Mouse (Mus musculus): ENCODE measurements at regions not wholly inside any gene's neighbourhood (a gene's known extent, or its start where the extent isn't known, plus 50 kb on each side); places are given as distances from the start of the nearest gene placed in this dataset.
"Not testable (repeated sequence)": the region's sequence is repeated elsewhere in the genome, so short reads cannot be mapped to it uniquely, and the experiment has no call there.

DNA sequence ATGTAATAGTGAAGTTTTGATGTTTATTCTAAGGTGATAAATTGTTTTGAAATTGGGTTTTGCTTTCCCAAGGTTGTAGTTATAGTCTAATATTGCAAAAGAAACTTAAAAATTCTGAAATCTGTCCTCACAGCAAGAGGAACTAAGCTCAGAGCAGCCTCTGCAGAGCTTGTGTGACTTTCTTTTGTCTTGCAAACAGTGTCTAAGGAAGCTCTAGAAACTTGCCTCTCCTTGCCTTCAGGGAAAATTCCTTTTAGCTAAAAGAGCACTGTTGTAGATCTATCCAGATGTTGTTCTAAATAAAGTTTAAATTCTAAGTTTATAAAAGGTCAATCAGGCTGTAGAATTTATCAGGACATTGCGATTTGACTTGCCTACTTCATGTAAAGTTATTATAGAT, 681.2 kb downstream of the Dad1 start:
- H3K9ac ChIP-seq (ENCODE audit: low read depth, low read length); DNase-seq (ENCODE audit: low spot score); ATAC-seq (replicated peaks; ENCODE audit: low FRiP score); H3K4me1 ChIP-seq (replicated peaks; ENCODE audit: control insufficient read depth, insufficient read depth, low read length); H3K36me3 ChIP-seq (ENCODE audit: control insufficient read depth, insufficient read depth, low read length); H3K27me3 ChIP-seq (replicated peaks; ENCODE audit: control insufficient read depth, insufficient read depth, low read length); H3K27ac ChIP-seq (ENCODE audit: low read depth, low read length); H3K4me2 ChIP-seq; H3K4me3 ChIP-seq (ENCODE audit: low read depth, low read length); H3K9me3 ChIP-seq (ENCODE audit: control insufficient read depth, low read length): not testable (repeated sequence)
- WGBS = 90% methylated on average over 1 of the region's 1 CpGs

DNA sequence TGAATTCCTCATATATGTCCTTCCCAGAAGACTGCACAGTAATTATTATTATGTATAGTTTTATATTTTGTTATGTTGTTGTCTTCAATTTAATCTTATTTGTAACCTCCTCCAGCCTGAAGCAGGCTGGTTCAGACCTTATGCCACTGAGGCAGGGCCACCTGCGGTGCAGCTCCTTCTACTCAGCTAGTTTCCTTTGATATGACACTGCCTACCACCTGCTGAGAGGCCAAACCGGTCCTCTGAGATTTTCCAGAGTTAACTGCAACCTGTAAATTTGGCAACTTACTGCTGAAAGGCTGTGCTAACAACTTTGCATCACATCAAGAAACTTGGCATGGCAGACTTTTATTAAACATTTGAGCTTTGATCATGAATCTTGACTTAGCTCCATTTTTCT, 691.3 kb downstream of the Dad1 start:
- Histone ChIP-seq H3K9me3 (ENCODE audit: control insufficient read depth, low read length) (no peaks in the 10 kb centered on the region), H3K4me3 (ENCODE audit: low read depth, low read length) (no peak overlapping the region), H3K36me3 (ENCODE audit: control insufficient read depth, insufficient read depth, low read length) (no peaks in the 10 kb centered on the region), H3K9ac (ENCODE audit: low read depth, low read length) (no peak overlapping the region), H3K4me2 (no peak overlapping the region), H3K4me1 (replicated peaks; ENCODE audit: control insufficient read depth, insufficient read depth, low read length) (no peaks in the 10 kb centered on the region), H3K27ac (ENCODE audit: low read depth, low read length) (no peak overlapping the region), H3K27me3 (replicated peaks; ENCODE audit: control insufficient read depth, insufficient read depth, low read length) (no peaks in the 10 kb centered on the region)
- no peak for ATAC-seq (replicated peaks; ENCODE audit: low FRiP score)
- 46% methylated on average over 2 of the region's 2 CpGs for WGBS
- no peak for DNase-seq (ENCODE audit: low spot score)

DNA sequence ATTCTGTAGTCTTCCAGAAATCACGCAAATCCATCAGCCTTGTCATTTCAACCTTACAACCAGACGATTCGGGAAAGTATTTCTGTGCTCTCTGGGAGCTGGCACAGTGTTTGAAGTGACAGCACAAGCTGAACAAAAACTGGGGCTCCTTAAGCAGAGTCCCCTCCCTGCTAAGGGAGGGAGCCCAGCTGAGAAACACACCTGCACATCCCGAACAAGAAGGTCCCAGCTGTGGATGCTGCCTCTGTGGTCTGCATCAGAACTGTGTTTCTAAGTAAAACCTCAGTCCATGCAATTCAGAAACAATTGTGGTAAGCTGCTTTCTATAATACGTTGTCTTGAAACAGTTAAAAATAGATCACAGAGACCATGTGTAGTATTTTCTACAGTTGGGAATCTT, 693.8 kb downstream of the Dad1 start:
- H3K4me1 ChIP-seq (replicated peaks; ENCODE audit: control insufficient read depth, insufficient read depth, low read length); H3K36me3 ChIP-seq (ENCODE audit: control insufficient read depth, insufficient read depth, low read length); H3K9ac ChIP-seq (ENCODE audit: low read depth, low read length); H3K27me3 ChIP-seq (replicated peaks; ENCODE audit: control insufficient read depth, insufficient read depth, low read length); H3K4me3 ChIP-seq (ENCODE audit: low read depth, low read length); H3K9me3 ChIP-seq (ENCODE audit: control insufficient read depth, low read length); DNase-seq (ENCODE audit: low spot score); ATAC-seq (replicated peaks; ENCODE audit: low FRiP score); H3K4me2 ChIP-seq; H3K27ac ChIP-seq (ENCODE audit: low read depth, low read length): not testable (repeated sequence)
- WGBS = 76% methylated on average over 5 of the region's 5 CpGs

DNA sequence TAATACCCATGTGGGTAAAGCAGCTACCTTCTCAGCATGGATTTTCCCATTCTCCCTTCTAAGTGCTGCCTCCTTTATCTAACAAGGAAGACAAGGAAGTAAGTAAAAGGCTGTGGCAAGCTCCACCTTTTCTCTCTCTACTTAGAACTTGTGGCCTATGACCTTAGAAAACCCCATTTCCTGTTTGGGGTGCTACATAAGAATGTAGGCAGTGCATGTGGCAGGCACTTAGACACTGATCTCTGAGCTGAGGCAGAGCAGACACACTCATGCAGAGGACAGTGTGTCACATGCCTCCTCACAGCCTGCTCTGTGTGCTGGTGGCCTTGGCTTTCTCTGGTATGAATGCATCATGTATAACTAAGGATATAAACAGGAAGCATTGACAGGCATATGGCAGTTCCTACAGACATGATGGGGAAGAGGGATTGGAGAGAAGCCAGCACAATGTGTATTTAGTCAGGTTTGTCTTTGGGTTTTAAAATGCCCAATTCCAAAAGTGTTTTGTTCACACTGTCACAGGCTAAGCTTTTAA, 694.5 kb downstream of the Dad1 start:
- H3K4me3 ChIP-seq (ENCODE audit: low read depth, low read length); H3K9ac ChIP-seq (ENCODE audit: low read depth, low read length); H3K27ac ChIP-seq (ENCODE audit: low read depth, low read length); H3K36me3 ChIP-seq (ENCODE audit: control insufficient read depth, insufficient read depth, low read length); DNase-seq (ENCODE audit: low spot score); H3K4me1 ChIP-seq (replicated peaks; ENCODE audit: control insufficient read depth, insufficient read depth, low read length); H3K9me3 ChIP-seq (ENCODE audit: control insufficient read depth, low read length); H3K4me2 ChIP-seq; H3K27me3 ChIP-seq (replicated peaks; ENCODE audit: control insufficient read depth, insufficient read depth, low read length); ATAC-seq (replicated peaks; ENCODE audit: low FRiP score): not testable (repeated sequence)

DNA sequence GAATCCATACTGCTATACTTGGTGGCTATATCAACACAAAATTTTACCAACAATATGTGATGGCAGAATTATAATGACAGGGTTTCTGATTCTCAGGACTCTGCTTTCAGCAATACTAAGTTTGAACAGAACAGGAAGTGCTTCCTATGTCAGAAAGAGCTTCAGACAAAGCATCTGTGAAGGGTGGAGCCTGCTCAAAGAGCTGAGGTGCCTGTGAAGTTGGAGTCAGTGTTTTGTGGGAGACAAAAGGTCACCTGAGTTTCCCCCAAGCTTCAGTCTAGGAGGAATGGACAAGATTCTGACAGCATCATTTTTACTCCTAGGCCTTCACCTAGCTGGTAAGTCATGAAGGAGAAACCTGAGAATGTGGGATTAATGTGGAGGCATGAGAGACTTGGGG, 700.1 kb downstream of the Dad1 start:
- Histone ChIP-seq H3K27ac (ENCODE audit: low read depth, low read length) (no peak overlapping the region), H3K9ac (ENCODE audit: low read depth, low read length) (no peak overlapping the region), H3K4me1 (replicated peaks; ENCODE audit: control insufficient read depth, insufficient read depth, low read length) (no peaks in the 10 kb centered on the region), H3K4me2 (no peak overlapping the region), H3K27me3 (replicated peaks; ENCODE audit: control insufficient read depth, insufficient read depth, low read length) (no peaks in the 10 kb centered on the region), H3K9me3 (ENCODE audit: control insufficient read depth, low read length) (no peaks in the 10 kb centered on the region), H3K4me3 (ENCODE audit: low read depth, low read length) (no peak overlapping the region), H3K36me3 (ENCODE audit: control insufficient read depth, insufficient read depth, low read length) (no peaks in the 10 kb centered on the region)
- no peak for ATAC-seq (replicated peaks; ENCODE audit: low FRiP score)
- no peak for DNase-seq (ENCODE audit: low spot score)

DNA sequence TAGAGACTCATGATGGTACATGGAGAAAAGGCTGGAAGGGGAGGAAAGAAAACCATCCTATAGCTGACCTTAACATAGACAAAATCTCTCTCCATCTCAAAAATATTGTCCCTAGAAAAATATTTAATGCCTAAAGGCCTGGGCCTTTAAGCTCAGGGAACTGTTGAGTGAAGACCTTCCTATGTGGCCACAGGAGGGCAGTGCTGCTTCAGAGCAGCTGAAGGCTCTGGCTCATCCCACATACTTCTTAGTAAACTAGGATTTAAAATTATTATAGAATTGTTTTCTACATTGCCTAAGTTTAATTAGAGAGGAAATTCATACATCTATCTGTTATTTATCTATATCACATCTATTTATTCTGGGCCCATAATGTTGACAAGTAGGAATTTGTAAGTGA, 706.5 kb downstream of the Dad1 start:
- H3K27me3 ChIP-seq (replicated peaks; ENCODE audit: control insufficient read depth, insufficient read depth, low read length); H3K27ac ChIP-seq (ENCODE audit: low read depth, low read length); H3K9ac ChIP-seq (ENCODE audit: low read depth, low read length); H3K9me3 ChIP-seq (ENCODE audit: control insufficient read depth, low read length); ATAC-seq (replicated peaks; ENCODE audit: low FRiP score); DNase-seq (ENCODE audit: low spot score); H3K4me1 ChIP-seq (replicated peaks; ENCODE audit: control insufficient read depth, insufficient read depth, low read length); H3K4me2 ChIP-seq; H3K4me3 ChIP-seq (ENCODE audit: low read depth, low read length); H3K36me3 ChIP-seq (ENCODE audit: control insufficient read depth, insufficient read depth, low read length): not testable (repeated sequence)

DNA sequence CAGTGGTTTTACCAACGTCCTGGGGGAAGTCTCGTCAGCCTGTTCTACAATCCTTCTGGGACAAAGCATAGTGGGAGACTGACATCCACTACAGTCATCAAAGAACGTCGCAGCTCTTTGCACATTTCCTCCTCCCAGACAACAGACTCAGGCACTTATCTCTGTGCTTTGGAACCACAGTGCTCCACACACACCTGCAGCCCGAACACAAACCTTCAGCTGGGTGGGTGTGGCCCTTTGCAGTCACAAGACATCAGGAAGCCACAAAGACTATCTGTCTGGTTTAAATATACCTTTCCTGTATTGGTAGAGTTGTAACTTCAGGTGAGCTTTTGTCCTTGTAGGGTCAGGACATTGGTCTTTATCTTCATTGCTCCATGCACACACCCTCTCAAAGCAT, 708.6 kb downstream of the Dad1 start:
- WGBS = 44% methylated on average over 5 of the region's 5 CpGs
- no peak for ATAC-seq (replicated peaks; ENCODE audit: low FRiP score)
- H3K4me1 ChIP-seq (replicated peaks; ENCODE audit: control insufficient read depth, insufficient read depth, low read length) = no peaks in the 10 kb centered on the region
- no peaks in the 10 kb centered on the region for H3K27me3 ChIP-seq (replicated peaks; ENCODE audit: control insufficient read depth, insufficient read depth, low read length)
- H3K4me2 ChIP-seq = no peak overlapping the region
- H3K27ac ChIP-seq (ENCODE audit: low read depth, low read length) = no peak overlapping the region
- H3K9me3 ChIP-seq (ENCODE audit: control insufficient read depth, low read length) = no peaks in the 10 kb centered on the region
- H3K9ac ChIP-seq (ENCODE audit: low read depth, low read length) = no peak overlapping the region
- H3K36me3 ChIP-seq (ENCODE audit: control insufficient read depth, insufficient read depth, low read length) = no peaks in the 10 kb centered on the region
- no peak overlapping the region for H3K4me3 ChIP-seq (ENCODE audit: low read depth, low read length)
- DNase-seq (ENCODE audit: low spot score) = no peak

DNA sequence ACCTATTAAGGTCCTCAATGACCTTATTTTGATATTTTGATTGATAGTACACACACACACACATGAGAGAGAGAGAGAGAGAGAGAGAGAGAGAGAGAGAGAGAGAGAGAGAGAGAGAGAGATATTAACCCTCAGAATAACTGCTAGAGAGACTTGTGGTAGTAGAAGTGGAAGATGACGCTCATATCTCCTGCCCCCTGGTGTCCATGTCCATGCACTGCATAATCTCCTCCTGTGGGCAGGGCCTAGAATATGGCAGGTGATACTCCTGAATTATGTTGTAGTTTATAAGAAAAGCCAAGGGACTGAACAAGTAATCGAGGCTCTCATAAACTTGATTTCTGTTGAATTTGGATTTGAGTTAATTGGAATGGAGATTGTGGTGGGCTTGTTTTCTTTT, 712.3 kb downstream of the Dad1 start:
- not testable (repeated sequence) for H3K4me3 ChIP-seq (ENCODE audit: low read depth, low read length); DNase-seq (ENCODE audit: low spot score); H3K4me1 ChIP-seq (replicated peaks; ENCODE audit: control insufficient read depth, insufficient read depth, low read length); H3K27ac ChIP-seq (ENCODE audit: low read depth, low read length); H3K36me3 ChIP-seq (ENCODE audit: control insufficient read depth, insufficient read depth, low read length); H3K4me2 ChIP-seq; H3K27me3 ChIP-seq (replicated peaks; ENCODE audit: control insufficient read depth, insufficient read depth, low read length); H3K9ac ChIP-seq (ENCODE audit: low read depth, low read length); H3K9me3 ChIP-seq (ENCODE audit: control insufficient read depth, low read length); ATAC-seq (replicated peaks; ENCODE audit: low FRiP score)
- WGBS = 39% methylated on average over 2 of the region's 2 CpGs

DNA sequence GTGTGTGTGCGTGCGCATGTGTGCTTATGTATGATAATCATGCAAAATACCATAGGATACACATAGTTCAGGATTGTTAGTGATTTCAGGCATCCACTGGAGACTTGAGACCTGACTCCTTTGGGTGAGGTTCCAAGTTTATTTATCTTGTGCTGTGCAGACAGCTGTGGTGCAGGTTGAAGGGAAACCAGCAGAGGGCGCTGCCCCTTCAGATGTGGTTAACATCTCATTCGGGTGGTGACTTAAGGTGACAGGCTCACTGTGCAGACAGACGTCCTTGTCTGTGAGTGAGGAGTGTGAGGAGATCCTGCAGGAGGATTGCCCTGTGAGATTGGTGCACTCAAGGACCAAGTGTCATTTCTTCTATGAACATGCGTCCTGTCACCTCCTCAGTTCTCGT, 716.0 kb downstream of the Dad1 start:
- H3K4me2 ChIP-seq; DNase-seq (ENCODE audit: low spot score); ATAC-seq (replicated peaks; ENCODE audit: low FRiP score); H3K36me3 ChIP-seq (ENCODE audit: control insufficient read depth, insufficient read depth, low read length); H3K4me1 ChIP-seq (replicated peaks; ENCODE audit: control insufficient read depth, insufficient read depth, low read length); H3K4me3 ChIP-seq (ENCODE audit: low read depth, low read length); H3K27me3 ChIP-seq (replicated peaks; ENCODE audit: control insufficient read depth, insufficient read depth, low read length); H3K9me3 ChIP-seq (ENCODE audit: control insufficient read depth, low read length); H3K9ac ChIP-seq (ENCODE audit: low read depth, low read length); H3K27ac ChIP-seq (ENCODE audit: low read depth, low read length): not testable (repeated sequence)
- 57% methylated on average over 7 of the region's 7 CpGs for WGBS
